Mouse (Mus musculus) spleen, postnatal 4 days (tissue): ENCODE results near the gene Birc5.
"Not testable (repeated sequence)": the region's sequence is repeated elsewhere in the genome, so short reads cannot be mapped to it uniquely, and the experiment has no call there.

ENCODE experiments used
- DNase-seq, 2 experiments: peaks; one replicate each; pipeline ENCODE4 v3.0.0; 2022; ENCODE audit warnings: low spot score in 2 of 2

Gene Birc5

DNA sequence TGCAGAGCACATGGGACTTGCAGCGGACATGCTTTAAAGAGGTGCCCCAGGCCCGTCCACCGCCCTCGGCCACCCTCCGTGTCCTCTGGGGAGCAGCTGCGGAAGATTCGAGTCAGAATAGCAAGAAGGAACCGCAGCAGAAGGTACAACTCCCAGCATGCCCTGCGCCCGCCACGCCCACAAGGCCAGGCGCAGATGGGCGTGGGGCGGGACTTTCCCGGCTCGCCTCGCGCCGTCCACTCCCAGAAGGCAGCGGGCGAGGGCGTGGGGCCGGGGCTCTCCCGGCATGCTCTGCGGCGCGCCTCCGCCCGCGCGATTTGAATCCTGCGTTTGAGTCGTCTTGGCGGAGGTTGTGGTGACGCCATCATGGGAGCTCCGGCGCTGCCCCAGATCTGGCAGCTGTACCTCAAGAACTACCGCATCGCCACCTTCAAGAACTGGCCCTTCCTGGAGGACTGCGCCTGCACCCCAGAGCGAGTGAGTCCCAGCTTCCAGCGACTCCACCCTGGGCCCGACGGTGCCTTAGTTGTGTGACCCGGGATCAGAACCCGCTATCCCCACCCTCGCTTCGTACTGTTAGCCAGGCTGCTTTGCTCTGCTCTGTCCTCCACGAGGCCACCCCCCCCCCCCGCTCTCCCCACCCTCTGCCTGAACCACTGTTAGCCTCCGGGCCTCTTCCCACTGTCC is at the start of gene Birc5:
Gene Birc5, plus strand, starts transcription at position 267 of the 687 bp plus-strand sequence.
- DNase-seq, result peak; percentile 98 to 99

DNA sequence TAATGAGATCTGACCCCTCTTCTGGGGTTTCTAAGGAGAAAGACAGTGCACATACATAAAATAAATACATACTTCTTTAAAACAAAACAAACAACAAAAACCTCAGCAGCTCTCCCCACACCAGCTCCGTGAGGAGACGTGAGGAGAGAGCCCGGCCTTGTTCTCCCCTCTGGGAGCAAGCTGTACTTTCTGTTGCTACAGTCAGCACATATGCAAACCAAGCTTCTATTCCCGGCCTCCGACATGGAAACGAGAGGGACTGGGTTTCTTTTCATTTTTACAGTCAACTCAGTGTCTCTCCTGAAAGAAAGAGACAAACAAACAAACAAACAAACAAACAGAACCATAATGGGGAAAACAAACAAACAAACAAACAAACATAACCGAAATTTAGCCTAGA is 49.0 kb upstream of the Birc5 start:
- no peak for DNase-seq

GRCm38 (mm10) chr11:117801650-117802049 is 47.4 kb upstream of the Birc5 start:
- no peak for DNase-seq

DNA sequence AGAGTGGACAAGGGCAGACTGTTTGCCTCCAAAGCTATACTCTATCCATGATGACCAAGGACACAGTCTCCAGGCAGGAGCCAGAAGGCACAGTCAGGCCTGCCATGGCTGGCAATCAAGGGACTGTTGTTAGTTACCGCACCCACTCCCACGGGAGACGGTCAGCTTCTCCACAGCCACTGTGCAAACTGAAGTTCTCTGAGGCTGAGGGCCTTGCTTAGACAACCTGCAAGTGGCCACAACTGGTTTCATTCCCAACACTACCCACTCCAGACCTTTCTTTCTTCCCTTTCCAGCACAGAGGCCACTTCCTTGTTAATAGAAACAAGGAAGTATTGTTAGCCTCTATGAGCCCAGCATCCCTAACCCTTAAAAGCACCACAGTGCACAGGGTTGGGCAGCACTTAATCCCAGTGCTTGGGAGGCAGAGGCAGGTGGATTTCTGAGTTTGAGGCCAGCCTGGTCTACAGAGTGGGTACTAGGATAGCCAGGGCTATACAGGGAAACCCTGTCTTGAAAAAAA is 45.8 kb upstream of the Birc5 start:
- DNase-seq, result no peak

GRCm38 (mm10) chr11:117806781-117807180 is 42.3 kb upstream of the Birc5 start:
- no peak for DNase-seq

DNA sequence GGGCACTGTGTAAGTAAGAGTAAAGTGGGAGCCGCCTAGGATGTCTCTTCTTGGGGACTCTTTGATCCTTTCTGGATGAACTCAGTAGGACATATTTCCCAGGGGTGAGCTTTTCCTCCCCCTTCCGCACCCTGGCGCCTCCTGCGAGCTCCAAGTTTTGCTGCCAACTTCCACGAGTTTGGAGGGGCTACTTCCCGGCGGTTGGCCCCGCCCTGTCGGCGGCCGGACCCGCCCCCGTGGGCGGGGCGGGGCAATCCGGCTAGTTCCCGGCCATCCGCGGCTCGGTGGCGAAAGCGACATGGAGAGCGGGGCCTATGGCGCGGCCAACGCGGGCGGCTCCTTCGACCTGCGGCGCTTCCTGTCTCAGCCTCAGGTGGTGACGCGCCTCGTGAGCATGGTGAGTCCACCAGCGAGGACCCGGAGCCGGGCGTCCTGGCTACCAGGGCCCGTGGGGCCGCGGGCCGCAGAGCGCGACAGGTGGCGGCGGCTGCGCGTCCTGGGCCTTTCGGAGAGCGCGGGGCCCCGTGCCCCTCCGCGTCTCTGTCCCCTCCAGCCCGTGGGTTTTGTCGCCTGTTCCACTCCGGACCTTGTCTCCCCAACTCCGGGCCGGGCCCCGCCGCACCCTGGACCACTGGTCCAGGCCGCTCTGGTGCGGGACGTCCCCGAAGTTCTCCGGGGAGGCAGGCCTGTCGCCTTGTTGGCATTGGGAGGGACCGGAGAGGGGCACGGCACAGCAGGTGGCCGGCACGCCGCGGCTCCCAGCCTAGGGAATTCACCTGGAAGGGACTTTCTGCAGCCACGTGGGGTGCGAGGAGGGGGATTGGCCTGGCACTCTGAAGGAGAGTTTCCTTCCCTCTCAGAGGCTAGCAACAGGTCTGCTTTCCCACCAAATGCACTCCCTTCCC is 39.4 kb upstream of the Birc5 start, which contains the start of the genes Gm20708 and Syngr2:
Gene Gm20708, plus strand, starts transcription at position 262 of the 905 bp plus-strand sequence.
Gene Syngr2, plus strand, starts transcription at position 262 of the 905 bp plus-strand sequence.
- DNase-seq, result peak; percentile 82 to 91

DNA sequence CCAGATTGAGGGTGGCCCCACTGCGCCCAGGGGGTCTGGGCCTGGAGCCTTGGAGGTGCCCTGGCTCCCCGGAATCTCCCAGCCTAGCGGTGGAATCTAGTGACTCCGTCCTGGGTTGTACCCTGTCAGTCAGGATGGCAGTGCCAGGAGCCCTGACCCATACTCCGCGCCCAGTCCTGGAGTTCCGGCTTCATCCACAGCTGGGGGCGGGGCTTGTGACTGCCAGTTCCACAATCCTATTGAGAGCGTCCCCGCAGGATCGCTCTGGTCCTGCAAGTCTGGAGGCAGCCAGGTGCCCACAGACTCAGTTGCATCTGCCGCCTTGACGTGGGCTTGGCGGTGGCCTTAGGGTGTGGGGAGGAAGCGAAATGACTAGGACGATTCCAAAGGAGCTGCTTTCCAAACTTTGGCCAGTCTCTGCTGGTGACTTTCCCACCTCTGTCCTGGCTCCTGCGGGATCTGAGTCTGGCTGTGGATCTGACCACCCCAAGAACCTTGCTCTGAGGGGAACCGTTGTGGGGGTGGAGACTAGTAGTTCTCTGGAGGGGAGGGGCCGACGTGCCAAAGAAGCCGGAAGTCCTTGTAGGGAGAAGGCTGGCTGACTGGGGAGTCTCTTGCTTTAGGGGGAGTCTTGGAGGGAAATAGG is 38.5 kb upstream of the Birc5 start:
- DNase-seq, result peak; percentile 85 to 92

GRCm38 (mm10) chr11:117813867-117814266 is 35.2 kb upstream of the Birc5 start:
- DNase-seq, result no peak

GRCm38 (mm10) chr11:117814704-117815366 is 34.2 kb upstream of the Birc5 start:
- DNase-seq, result no peak

DNA sequence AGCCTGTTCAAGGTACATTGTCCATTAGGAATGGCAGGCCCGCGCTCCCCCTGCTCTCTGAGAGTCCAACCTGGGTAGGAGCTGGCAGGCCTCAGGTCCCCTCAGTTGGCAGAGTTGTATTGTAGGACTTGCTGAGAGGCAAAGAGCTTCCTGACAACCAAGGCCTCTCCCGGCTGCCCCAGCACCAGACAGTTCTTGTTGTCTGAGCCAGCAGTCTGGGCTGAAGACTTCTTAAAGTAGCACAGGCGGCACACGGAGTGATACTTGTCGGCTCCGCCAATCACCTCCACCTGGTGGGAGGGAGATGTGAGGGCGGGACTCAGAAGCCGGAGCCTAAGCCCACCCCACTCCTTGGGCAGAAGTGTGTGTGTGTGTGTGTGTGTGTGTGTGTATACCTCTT is 33.2 kb upstream of the Birc5 start:
- not testable (repeated sequence) for DNase-seq

- no peak for DNase-seq
Observed at GRCm38 (mm10) chr11:117816389-117816996, 32.6 kb upstream of the Birc5 start.

- DNase-seq, result no peak
Observed at GRCm38 (mm10) chr11:117819095-117819494, 30.0 kb upstream of the Birc5 start.

GRCm38 (mm10) chr11:117820173-117820572 is 28.9 kb upstream of the Birc5 start:
- no peak for DNase-seq

DNA sequence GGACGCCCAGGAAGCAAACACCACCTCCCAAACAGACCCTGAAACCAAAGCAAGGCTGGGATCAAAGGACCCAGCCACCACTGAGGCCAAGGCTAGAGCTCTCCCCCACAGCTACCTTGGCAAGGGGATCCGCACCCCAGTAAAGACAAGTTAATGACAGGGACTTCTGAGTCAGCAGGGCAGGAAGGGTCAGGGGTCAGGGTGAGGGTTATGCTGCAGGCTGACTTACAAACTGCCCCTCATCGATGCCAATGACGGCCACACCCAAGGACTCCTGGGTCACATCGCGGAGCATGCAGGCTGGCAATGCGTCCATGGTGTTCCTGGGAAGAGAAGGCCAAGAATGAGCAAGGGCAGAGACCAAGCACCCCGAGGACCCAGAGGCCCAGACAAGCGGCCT is 27.2 kb upstream of the Birc5 start:
- no peak for DNase-seq

- no peak for DNase-seq
Observed at GRCm38 (mm10) chr11:117822728-117823241, 26.3 kb upstream of the Birc5 start.

GRCm38 (mm10) chr11:117823411-117823810 is 25.6 kb upstream of the Birc5 start:
- DNase-seq, result no peak

- DNase-seq, result peak; percentile 84 to 94
Observed at GRCm38 (mm10) chr11:117824060-117824969, 24.7 kb upstream of the Birc5 start.

GRCm38 (mm10) chr11:117825333-117826101 is 23.5 kb upstream of the Birc5 start, which contains the start of the genes Afmid and Tk1:
Gene Afmid (plus strand): TSS chr11:117825924.
Gene Tk1 (minus strand): TSS chr11:117826092.
- peak; percentile 82 to 88 for DNase-seq

DNA sequence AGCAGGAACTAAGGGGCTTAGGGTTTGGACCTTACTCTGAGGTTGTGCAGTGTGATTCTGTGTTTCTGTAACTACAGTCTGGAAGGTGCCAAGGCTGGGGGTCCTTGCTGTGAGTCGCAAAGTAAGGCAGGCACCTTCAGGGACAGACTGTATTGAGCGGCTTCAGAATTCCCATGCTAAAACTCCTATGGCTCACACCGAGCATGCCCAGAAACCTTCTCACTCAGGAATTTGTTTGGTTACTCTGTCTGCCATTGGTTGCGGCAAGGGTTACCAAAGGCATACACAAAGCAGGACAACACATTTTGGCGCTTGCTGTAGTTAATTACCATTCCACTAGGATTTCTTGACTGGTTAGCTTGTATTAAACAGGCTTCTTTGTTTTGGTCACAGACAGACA is 22.9 kb upstream of the Birc5 start:
- no peak for DNase-seq
